In genomic region chr19:58942841-58943828, GRCm38 (mm10) we compare ENCODE assay signal across 8 mouse cellular contexts. TPM values are rescaled to one million over a fixed set of nuclear protein-coding genes. Genes with fewer than 3 reads are reported as not detected.
DNase-seq lines count a peak whose midpoint lies in the region; ATAC-seq lines count a peak whose summit lies in the region.

TSS of gene Eno4 (plus strand) at chr19:58943425.
TSS of gene Hspa12a (minus strand) at chr19:58943654.

- intact Hi-C loops in heart, postnatal 14 days (cut with DNase I), result no loop called here

- peaks cover 7% of the 10 kb centered on the region; the same call in 1 of the 2 replicates for H3K4me1 ChIP-seq in forebrain, embryonic 14.5 days (ENCODE audit: control insufficient read depth, insufficient read depth, low read length)
- H3K4me1 ChIP-seq in neural tube, embryonic 15.5 days, result peaks cover 14% of the 10 kb centered on the region

- peak within 1 kb of the TSS; percentile 62 for H3K4me2 ChIP-seq in forebrain, embryonic 14.5 days (ENCODE audit: low read length)
- H3K4me2 ChIP-seq in neural tube, embryonic 15.5 days, result peak within 1 kb of the TSS; percentile 93

- H3K27me3 ChIP-seq in forebrain, embryonic 14.5 days (replicated peaks; ENCODE audit: control insufficient read depth, insufficient read depth, low read length), result peaks cover 4% of the 10 kb centered on the region; the same call in 1 of the 2 replicates
- H3K27me3 ChIP-seq in neural tube, embryonic 15.5 days (replicated peaks), result peaks cover 31% of the 10 kb centered on the region

- peak; percentile 98 for ATAC-seq in forebrain, embryonic 14.5 days
- peak; percentile 99 for ATAC-seq in neural tube, embryonic 15.5 days (ENCODE audit: low FRiP score)

- H3K9me3 ChIP-seq in forebrain, embryonic 14.5 days (replicated peaks; ENCODE audit: control insufficient read depth, low read length), result no peaks in the 10 kb centered on the region
- H3K9me3 ChIP-seq in neural tube, embryonic 15.5 days (replicated peaks), result no peaks in the 10 kb centered on the region

- H3K4me3 ChIP-seq in forebrain, embryonic 14.5 days (ENCODE audit: low read depth, low read length), result peak within 1 kb of the TSS; percentile 61
- peak within 1 kb of the TSS; percentile 79 for H3K4me3 ChIP-seq in neural tube, embryonic 15.5 days (replicated peaks)

- no peaks in the 10 kb centered on the region for H3K36me3 ChIP-seq in forebrain, embryonic 14.5 days (ENCODE audit: control insufficient read depth, insufficient read depth, low read length)
- no peaks in the 10 kb centered on the region for H3K36me3 ChIP-seq in neural tube, embryonic 15.5 days

- H3K27ac ChIP-seq in forebrain, embryonic 14.5 days (ENCODE audit: low read depth, low read length), result 0 out of 2 replicates have a peak within 1 kb of the TSS, but pooled peaks have one; percentile 10
- H3K27ac ChIP-seq in neural tube, embryonic 15.5 days (replicated peaks), result peak within 1 kb of the TSS; percentile 81

- H3K9ac ChIP-seq in forebrain, embryonic 14.5 days (ENCODE audit: low read length), result peak within 1 kb of the TSS; percentile 64
- peak within 1 kb of the TSS; percentile 71 for H3K9ac ChIP-seq in neural tube, embryonic 15.5 days (replicated peaks)

- DNase-seq in CD8-positive naive resting alpha-beta T cell, adult 2 months (ENCODE audit: low read depth in 2 of 2, low spot score in 2 of 2), result peak; percentile 90 to 93
- peak; percentile 68 for DNase-seq in c-Kit-positive CD71-positive TER-119-negative erythroid progenitor cells, embryonic 14.5 days (ENCODE audit: low read depth)
- peak; percentile 98 for DNase-seq in forebrain, embryonic 14.5 days (ENCODE audit: low spot score)
- peak; percentile 94 to 96 for DNase-seq in heart, postnatal 14 days
- peak; percentile 95 for DNase-seq in layer of hippocampus, adult 11-12 months (ENCODE audit: low spot score)
- peak; percentile 91 to 93 for DNase-seq in lung, adult 18-20 months
- peak; percentile 94 for DNase-seq in testis, postnatal 14 days (ENCODE audit: low spot score)

- under 1% methylated on average over 65 of the region's 65 CpGs for WGBS in forebrain, embryonic 14.5 days
- WGBS in neural tube, embryonic 15.5 days, result under 1% methylated on average over 65 of the region's 65 CpGs

RNA-seq across cellular contexts. Expression of gene Eno4, which starts in this region (rescaled TPM):
- 1.1 and 1.6 TPM in 2 replicates for polyA plus RNA-seq in forebrain, embryonic 14.5 days (2014; fragmentation: Nextera tagmentation; extraction: Ambion mirVana)
- total RNA-seq in heart, postnatal 14 days (2021), result not detected
- polyA plus RNA-seq in neural tube, embryonic 15.5 days (2015; fragmentation: Nextera tagmentation; extraction: Ambion mirVana), result 1.3 and 1.8 TPM in 2 replicates

RNA-seq across cellular contexts. Expression of gene Hspa12a, which starts in this region (rescaled TPM):
- 21.8 and 33.0 TPM in 2 replicates for polyA plus RNA-seq in forebrain, embryonic 14.5 days (2014; fragmentation: Nextera tagmentation; extraction: Ambion mirVana)
- 10 to 100 TPM; 25.7 to 28.5 TPM for total RNA-seq in heart, postnatal 14 days (2021)
- 67.8 and 72.7 TPM in 2 replicates for polyA plus RNA-seq in neural tube, embryonic 15.5 days (2015; fragmentation: Nextera tagmentation; extraction: Ambion mirVana)

Comparison
In these comparisons a context has a peak if more than half of its experiments do, and no peak if none do; other contexts are left out.
1. Peak in every context shown above with its lines: DNase-seq, ATAC-seq, H3K4me3 ChIP-seq and H3K27ac ChIP-seq.